In genomic region chr4:151604481-151604880, GRCm38 (mm10) we compare ENCODE assay signal across 9 mouse cellular contexts.
A peak's percentile ranks its signal among the peaks of the same experiment; 100 is the strongest.
DNase-seq lines count a peak whose midpoint lies in the region; ATAC-seq and TF ChIP-seq lines count a peak whose summit lies in the region.
"Had no signal": no experiment of that assay in that cellular context is flagged by ENCODE, and none has a peak within 500 bp of the region (broad histone marks: within the 10 kb centered on the region; RNA-seq: fewer than 3 reads in every experiment).

No protein-coding gene starts in this region.

- no peak overlapping the region for H3K9ac ChIP-seq in heart, adult 2 months (ENCODE audit: low read depth, low read length)
- H3K9ac ChIP-seq in limb, embryonic 13.5 days, result no peak overlapping the region
- no peak overlapping the region for H3K9ac ChIP-seq in neural tube, embryonic 11.5 days (ENCODE audit: low read length)
- H3K9ac ChIP-seq: hindbrain, embryonic 15.5 days had no signal

- no peaks in the 10 kb centered on the region for H3K9me3 ChIP-seq in limb, embryonic 13.5 days
- no peaks in the 10 kb centered on the region for H3K9me3 ChIP-seq in neural tube, embryonic 11.5 days (ENCODE audit: control insufficient read depth, low read length)
- H3K9me3 ChIP-seq: hindbrain, embryonic 15.5 days had no signal

- H3K4me1 ChIP-seq in heart, adult 2 months (ENCODE audit: control insufficient read depth, insufficient read depth, low read length), result no peaks in the 10 kb centered on the region
- no peaks in the 10 kb centered on the region for H3K4me1 ChIP-seq in limb, embryonic 13.5 days
- no peaks in the 10 kb centered on the region for H3K4me1 ChIP-seq in neural tube, embryonic 11.5 days (ENCODE audit: control insufficient read depth, insufficient read depth, low read length)

- no peak for TF ChIP-seq EP300 in heart, adult 2 months (IDR thresholded peaks at IDR 0.05; ENCODE audit: insufficient read depth, low read depth, low read length)

- no peak for TF ChIP-seq POLR2A in heart, adult 2 months (IDR thresholded peaks at IDR 0.05; ENCODE audit: insufficient read depth, low read depth, low read length)

- no peaks in the 10 kb centered on the region for H3K79me2 ChIP-seq in heart, adult 2 months (replicated peaks; ENCODE audit: control insufficient read depth, insufficient read depth, low read length)

- no peaks in the 10 kb centered on the region for H3K36me3 ChIP-seq in heart, adult 2 months (ENCODE audit: control insufficient read depth, insufficient read depth, low read length)
- no peaks in the 10 kb centered on the region for H3K36me3 ChIP-seq in limb, embryonic 13.5 days
- no peaks in the 10 kb centered on the region for H3K36me3 ChIP-seq in neural tube, embryonic 11.5 days (ENCODE audit: control insufficient read depth, insufficient read depth, low read length)
- H3K36me3 ChIP-seq: hindbrain, embryonic 15.5 days had no signal

- H3K27ac ChIP-seq in heart, adult 2 months, result no peak overlapping the region
- no peak overlapping the region for H3K27ac ChIP-seq in limb, embryonic 13.5 days
- H3K27ac ChIP-seq in neural tube, embryonic 11.5 days (ENCODE audit: low read depth, low read length), result no peak overlapping the region
- H3K27ac ChIP-seq: hindbrain, embryonic 15.5 days had no signal

- intact Hi-C loops in heart, adult 2 months (cut with DNase I), result loop anchor here (10.0 kb wide), 1 partner anchor 120 kb away; no protein-coding TSS in a partner anchor

- TF ChIP-seq CTCF in heart, adult 2 months (IDR thresholded peaks at IDR 0.05), result no peak

- DNase-seq in cerebellum, postnatal 25 days, result peak; percentile 24 to 48
- DNase-seq in embryo, embryonic 10.5 days (ENCODE audit: low spot score), result peak; percentile 93
- DNase-seq in heart, adult 2 months, result peak; percentile 72 to 83
- peak; percentile 59 for DNase-seq in kidney, adult 18-20 months
- peak; percentile 87 for DNase-seq in neural tube, embryonic 11.5 days (ENCODE audit: low spot score)
- DNase-seq in urinary bladder, adult 18-20 months (ENCODE audit: low spot score in 2 of 2), result peak; percentile 42 to 57

- no peak overlapping the region for H3K4me2 ChIP-seq in limb, embryonic 13.5 days (replicated peaks)
- H3K4me2 ChIP-seq in neural tube, embryonic 11.5 days (ENCODE audit: low read depth), result no peak overlapping the region
- H3K4me2 ChIP-seq: hindbrain, embryonic 15.5 days had no signal

- H3K27me3 ChIP-seq in heart, adult 2 months (ENCODE audit: control insufficient read depth, insufficient read depth, low read length), result no peaks in the 10 kb centered on the region
- H3K27me3 ChIP-seq in limb, embryonic 13.5 days, result 0 out of 2 replicates have a peak, but pooled peaks cover 4% of the 10 kb centered on the region
- no peaks in the 10 kb centered on the region for H3K27me3 ChIP-seq in neural tube, embryonic 11.5 days (ENCODE audit: control insufficient read depth, insufficient read depth, low read length)
- H3K27me3 ChIP-seq: hindbrain, embryonic 15.5 days had no signal

- no peak for ATAC-seq in cerebellum, adult (ENCODE audit: insufficient number of reproducible peaks, low FRiP score, low TSS enrichment)
- peak; percentile 95 for ATAC-seq in limb, embryonic 13.5 days (ENCODE audit: low FRiP score, low read depth)
- ATAC-seq in neural tube, embryonic 11.5 days (ENCODE audit: insufficient read depth, low FRiP score, low TSS enrichment), result no peak; the same call in 1 of the 2 replicates

- WGBS in heart, adult 2 months, result 9% methylated on average over 16 of the region's 16 CpGs
- WGBS in limb, embryonic 13.5 days, result 6% methylated on average over 16 of the region's 16 CpGs
- 7% methylated on average over 16 of the region's 16 CpGs for WGBS in neural tube, embryonic 11.5 days

- no peak overlapping the region for H3K4me3 ChIP-seq in heart, adult 2 months
- no peak overlapping the region for H3K4me3 ChIP-seq in limb, embryonic 13.5 days
- H3K4me3 ChIP-seq in neural tube, embryonic 11.5 days (ENCODE audit: low read depth, low read length), result no peak overlapping the region
- H3K4me3 ChIP-seq: hindbrain, embryonic 15.5 days had no signal

Comparison
In these comparisons a context has a peak if more than half of its experiments do, and no peak if none do; other contexts are left out.
1. DNase-seq: peak in every context shown above with its lines; median percentile 93 in embryo, embryonic 10.5 days; 87 in neural tube, embryonic 11.5 days; 78 in heart, adult 2 months; 59 in kidney, adult 18-20 months; 50 in urinary bladder, adult 18-20 months; 36 in cerebellum, postnatal 25 days.